Mouse (Mus musculus): ENCODE data around the gene Rilpl1. TPM values are rescaled to one million over a fixed set of nuclear protein-coding genes. Genes with fewer than 3 reads are reported as not detected.

The Rilpl1 gene
- polyA plus RNA-seq, 1 experiment from 2014 or later: 11.8 TPM

DNA sequence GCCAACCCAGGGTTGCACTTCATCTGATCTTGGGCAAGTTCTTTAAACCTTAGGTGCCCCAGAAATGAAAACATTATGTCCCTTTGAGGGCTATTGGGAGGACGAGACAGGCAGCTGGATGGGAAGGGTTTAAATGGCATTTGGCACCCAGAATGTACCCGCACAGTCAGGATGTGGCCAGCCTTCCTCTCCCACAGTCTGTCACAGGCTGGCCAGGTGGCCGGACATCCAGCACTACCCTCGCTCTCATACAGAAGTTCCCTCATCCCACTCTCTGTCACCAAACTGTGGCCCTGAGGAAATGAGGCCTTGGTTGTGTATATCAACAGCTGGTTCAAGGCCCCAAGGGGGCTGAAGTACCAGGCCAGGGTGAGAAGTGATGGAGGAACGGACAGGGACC lies 6.2 kb downstream of the Rilpl1 start:
- 96% methylated on average over 5 of the region's 5 CpGs for WGBS
- H3K27me3 ChIP-seq (replicated peaks): no peaks in the 10 kb centered on the region
- no peak for ATAC-seq (replicated peaks)
- peaks cover 20% of the 10 kb centered on the region for H3K4me1 ChIP-seq
- H3K9ac ChIP-seq: no peak overlapping the region
- H3K4me3 ChIP-seq: no peak overlapping the region
- H3K27ac ChIP-seq: no peak overlapping the region
- H3K36me3 ChIP-seq (replicated peaks): no peaks in the 10 kb centered on the region
- H3K9me3 ChIP-seq: no peaks in the 10 kb centered on the region
- no peak overlapping the region for H3K4me2 ChIP-seq

DNA sequence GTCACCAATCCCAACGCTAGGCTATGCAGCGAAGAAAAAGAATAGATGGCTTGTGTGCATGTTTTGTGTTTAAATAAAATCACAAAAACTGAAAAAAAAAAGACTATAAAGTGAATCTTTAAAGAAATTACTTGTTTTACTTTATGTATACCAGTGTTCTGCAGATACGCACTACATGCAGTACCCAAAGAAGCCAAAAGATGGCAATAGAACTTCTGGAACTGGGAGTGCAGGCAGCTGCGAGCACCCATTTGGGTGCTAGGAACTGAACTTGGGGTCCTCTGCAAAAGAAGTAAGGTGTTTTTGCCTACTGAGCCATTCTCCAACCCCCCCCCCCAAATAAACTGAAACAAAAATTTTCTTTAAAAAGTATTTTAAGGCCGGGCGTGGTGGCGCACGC lies 8.2 kb downstream of the Rilpl1 start:
- H3K27ac ChIP-seq: no peak overlapping the region
- H3K36me3 ChIP-seq (replicated peaks): no peaks in the 10 kb centered on the region
- WGBS: 97% methylated on average over 8 of the region's 8 CpGs

DNA sequence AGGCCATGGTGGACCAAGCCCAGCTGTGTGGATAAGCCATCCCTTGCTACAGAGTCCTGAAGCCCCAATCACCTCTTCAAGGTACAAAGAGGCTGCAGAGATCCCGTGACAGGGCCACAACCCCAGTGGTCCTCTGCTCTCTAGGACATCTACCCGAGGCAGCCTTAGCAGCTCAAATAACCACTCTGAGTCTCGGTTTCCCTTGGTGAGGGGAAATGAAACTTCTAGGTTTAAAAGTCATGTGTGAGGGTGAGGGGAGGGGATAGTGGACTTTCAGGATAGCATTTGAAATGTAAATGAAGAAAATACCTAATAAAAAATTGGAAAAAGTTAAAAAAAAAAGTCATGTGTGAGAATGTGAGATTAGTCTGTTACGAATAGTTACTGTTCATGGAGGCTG lies 9.6 kb downstream of the Rilpl1 start:
- no peak for ATAC-seq (replicated peaks)
- no peak overlapping the region for H3K27ac ChIP-seq
- H3K36me3 ChIP-seq (replicated peaks): no peaks in the 10 kb centered on the region
- H3K4me2 ChIP-seq: no peak overlapping the region
- no peaks in the 10 kb centered on the region for H3K9me3 ChIP-seq
- no peaks in the 10 kb centered on the region for H3K27me3 ChIP-seq (replicated peaks)
- no peak overlapping the region for H3K4me3 ChIP-seq
- no peaks in the 10 kb centered on the region for H3K4me1 ChIP-seq
- no peak overlapping the region for H3K9ac ChIP-seq
- WGBS: 93% methylated on average over 4 of the region's 4 CpGs

More for the DNA sequence above, 8.2 kb downstream of the Rilpl1 start:
- Histone ChIP-seq H3K9ac (no peak overlapping the region), H3K4me3 (no peak overlapping the region), H3K9me3 (no peaks in the 10 kb centered on the region), H3K27me3 (replicated peaks) (no peaks in the 10 kb centered on the region), H3K4me2 (no peak overlapping the region), H3K4me1 (peaks cover under 1% of the 10 kb centered on the region; the same call in 1 of the 2 replicates)
- ATAC-seq (replicated peaks): no peak

DNA sequence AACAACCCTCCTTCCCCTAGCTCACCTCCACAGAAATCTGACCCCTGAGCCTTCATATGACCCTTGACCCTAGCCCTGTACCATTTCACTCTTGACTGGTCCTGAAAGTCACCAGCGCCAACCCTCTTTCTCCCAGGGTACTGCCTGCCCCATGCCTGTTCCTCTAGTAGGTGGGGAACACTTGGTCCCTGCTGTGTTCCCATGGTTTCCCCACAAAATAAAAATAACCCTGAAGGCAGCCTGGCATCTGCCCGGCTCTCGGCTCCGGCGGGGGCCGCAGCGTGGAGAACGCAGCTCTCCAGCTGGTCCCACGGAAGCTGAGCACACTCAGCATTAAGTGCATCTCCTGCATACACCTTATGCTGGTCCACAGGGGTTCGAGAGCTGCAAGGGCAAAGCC lies 12.5 kb downstream of the Rilpl1 start:
- H3K27ac ChIP-seq: no peak overlapping the region
- WGBS: 51% methylated on average over 10 of the region's 10 CpGs
- H3K4me2 ChIP-seq: no peak overlapping the region
- ATAC-seq (replicated peaks): no peak
- no peaks in the 10 kb centered on the region for H3K4me1 ChIP-seq
- H3K27me3 ChIP-seq (replicated peaks): no peaks in the 10 kb centered on the region
- no peaks in the 10 kb centered on the region for H3K9me3 ChIP-seq
- H3K9ac ChIP-seq: no peak overlapping the region
- H3K4me3 ChIP-seq: no peak overlapping the region
- 0 out of 2 replicates have a peak, but pooled peaks cover 7% of the 10 kb centered on the region for H3K36me3 ChIP-seq (replicated peaks)

DNA sequence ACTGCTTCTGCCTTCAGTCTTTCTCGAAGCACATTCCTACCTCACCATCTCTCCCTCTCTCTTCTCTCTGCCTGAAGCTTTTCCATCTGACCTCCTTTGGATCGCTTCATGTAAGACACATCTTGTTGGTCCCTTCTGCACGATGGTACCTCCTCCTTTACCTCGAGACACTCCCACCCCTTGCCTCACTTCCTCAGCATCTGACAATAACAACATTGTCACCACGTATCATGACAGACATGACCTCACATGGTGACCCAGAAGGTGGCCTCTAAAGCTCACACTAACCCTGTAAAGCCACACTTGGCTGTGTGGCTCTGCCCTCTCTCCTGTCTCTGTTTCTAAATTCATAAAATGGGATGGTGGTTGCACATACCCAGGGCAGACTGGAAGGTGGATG lies 15.4 kb downstream of the Rilpl1 start:
- Histone ChIP-seq H3K4me1 (no peaks in the 10 kb centered on the region), H3K27me3 (replicated peaks) (no peaks in the 10 kb centered on the region), H3K4me3 (no peak overlapping the region), H3K36me3 (replicated peaks) (peaks cover 16% of the 10 kb centered on the region), H3K27ac (no peak overlapping the region), H3K9me3 (no peaks in the 10 kb centered on the region), H3K9ac (no peak overlapping the region), H3K4me2 (no peak overlapping the region)
- 75% methylated on average over 5 of the region's 5 CpGs for WGBS
- no peak for ATAC-seq (replicated peaks)

DNA sequence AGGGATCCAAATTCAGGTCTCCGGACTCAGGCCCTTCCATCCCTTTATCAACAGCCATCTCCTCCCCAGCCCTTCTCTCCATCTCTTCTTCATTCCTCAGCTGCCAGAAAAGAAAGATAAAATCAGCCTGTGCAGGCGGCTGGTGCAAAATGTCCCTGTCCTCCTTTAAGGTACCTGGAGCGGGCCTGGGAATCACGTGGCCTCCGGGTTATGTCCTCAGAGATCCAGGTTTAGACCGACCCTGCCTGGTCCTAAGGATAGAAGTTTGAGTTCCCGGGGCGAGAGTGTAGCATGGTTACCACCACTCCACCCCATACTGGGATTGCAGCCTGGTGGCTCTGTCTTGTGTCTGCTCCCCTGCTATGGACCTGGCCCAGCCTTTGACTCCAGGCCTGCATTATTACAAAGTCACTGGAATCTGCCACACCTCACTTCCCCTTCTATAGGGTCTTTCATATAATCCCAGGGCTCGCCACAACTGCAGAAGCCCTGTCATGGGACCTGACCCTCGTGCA lies 20.6 kb downstream of the Rilpl1 start:
- H3K27ac ChIP-seq: no peak overlapping the region
- no peak overlapping the region for H3K9ac ChIP-seq
- no peak overlapping the region for H3K4me3 ChIP-seq
- H3K27me3 ChIP-seq (replicated peaks): no peaks in the 10 kb centered on the region
- no peak overlapping the region for H3K4me2 ChIP-seq
- WGBS: 87% methylated on average over 10 of the region's 10 CpGs
- ATAC-seq (replicated peaks): no peak
- peaks cover 16% of the 10 kb centered on the region for H3K36me3 ChIP-seq (replicated peaks)
- H3K4me1 ChIP-seq: no peaks in the 10 kb centered on the region
- no peaks in the 10 kb centered on the region for H3K9me3 ChIP-seq

DNA sequence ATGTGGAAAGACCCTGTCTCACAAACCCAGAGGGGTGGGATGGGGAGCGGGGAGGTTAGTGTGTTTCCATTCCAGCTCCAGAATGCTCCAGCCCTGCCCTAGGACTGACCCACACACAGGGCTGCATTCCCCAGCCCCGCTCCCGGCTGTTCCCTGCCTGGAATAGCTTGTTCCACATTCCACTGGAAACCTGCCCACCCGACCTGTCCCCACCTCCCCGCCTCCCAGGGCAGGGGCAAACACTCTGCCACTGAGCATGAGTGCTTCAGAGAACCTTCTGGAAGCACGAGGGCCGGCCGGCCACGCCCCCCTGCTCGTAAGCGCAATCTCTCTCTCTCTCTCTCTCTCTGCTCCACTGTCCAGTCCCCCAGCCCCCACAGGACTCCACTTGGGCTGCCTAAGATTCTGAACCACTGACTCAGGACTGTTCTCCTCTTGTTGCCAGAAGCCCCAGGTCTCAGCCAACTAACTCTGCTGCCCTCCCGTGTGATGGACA lies 21.4 kb downstream of the Rilpl1 start:
- Histone ChIP-seq H3K27ac (no peak overlapping the region), H3K9me3 (no peaks in the 10 kb centered on the region), H3K4me2 (no peak overlapping the region), H3K36me3 (replicated peaks) (peaks cover 16% of the 10 kb centered on the region), H3K27me3 (replicated peaks) (no peaks in the 10 kb centered on the region), H3K4me3 (no peak overlapping the region), H3K9ac (no peak overlapping the region), H3K4me1 (no peaks in the 10 kb centered on the region)
- WGBS: 84% methylated on average over 12 of the region's 12 CpGs
- ATAC-seq (replicated peaks): no peak

DNA sequence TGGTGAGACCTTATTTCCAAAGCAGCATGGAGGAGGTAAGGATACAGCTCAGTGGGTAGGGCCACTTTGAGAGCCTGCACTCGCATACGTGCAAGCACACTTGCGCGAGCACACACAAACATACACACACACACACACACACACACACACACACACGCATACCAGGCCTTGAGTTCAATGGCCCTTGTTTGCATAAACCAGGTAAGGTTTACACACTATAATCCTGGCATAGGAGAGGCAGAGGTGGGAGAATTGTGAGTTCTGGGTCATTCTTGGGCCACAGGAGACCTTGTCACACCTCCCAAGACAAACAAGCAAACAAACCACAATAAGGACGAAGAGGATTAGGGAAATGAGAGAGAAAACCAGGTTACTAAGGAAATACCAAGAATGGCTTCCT lies 22.0 kb downstream of the Rilpl1 start:
- Histone ChIP-seq H3K9ac (no peak overlapping the region), H3K27me3 (replicated peaks) (no peaks in the 10 kb centered on the region), H3K9me3 (no peaks in the 10 kb centered on the region), H3K36me3 (replicated peaks) (peaks cover 12% of the 10 kb centered on the region), H3K27ac (no peak overlapping the region), H3K4me1 (no peaks in the 10 kb centered on the region), H3K4me2 (no peak overlapping the region), H3K4me3 (no peak overlapping the region)
- no peak for ATAC-seq (replicated peaks)
- WGBS: 98% methylated on average over 6 of the region's 6 CpGs

DNA sequence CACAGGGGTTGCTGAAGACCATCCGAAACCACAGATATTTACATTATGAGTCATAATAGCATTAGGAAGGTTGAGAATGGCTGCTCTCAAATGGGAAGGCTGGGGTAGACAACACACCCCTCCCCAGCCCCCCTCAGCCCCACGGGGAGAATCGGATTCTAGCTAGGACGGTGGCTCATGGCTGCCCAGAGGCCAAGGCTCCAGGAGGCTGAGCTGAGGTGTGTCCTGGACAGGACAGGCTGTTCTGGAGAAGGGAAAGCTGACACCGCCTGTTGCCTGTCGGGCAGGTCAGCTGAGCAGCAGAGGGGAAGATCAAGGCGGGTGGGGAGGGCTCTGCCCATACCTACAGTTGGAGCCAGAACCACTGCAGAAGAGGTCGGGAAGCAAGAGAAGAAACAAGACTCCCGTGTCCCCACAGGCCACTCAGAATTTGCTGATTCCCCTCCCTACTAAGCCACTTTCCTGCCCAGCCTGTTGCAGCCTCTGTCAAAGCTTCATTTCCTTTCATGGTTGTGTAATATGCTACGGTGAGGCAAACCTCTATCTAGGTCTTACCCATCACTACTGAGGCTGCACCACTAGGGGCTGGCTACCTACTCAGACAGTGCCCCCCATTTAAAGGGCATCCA lies 24.3 kb downstream of the Rilpl1 start:
- WGBS: 77% methylated on average over 10 of the region's 10 CpGs
- Histone ChIP-seq H3K36me3 (replicated peaks) (no peaks in the 10 kb centered on the region), H3K4me3 (no peak overlapping the region), H3K9me3 (no peaks in the 10 kb centered on the region), H3K9ac (no peak overlapping the region), H3K4me1 (no peaks in the 10 kb centered on the region), H3K27me3 (replicated peaks) (no peaks in the 10 kb centered on the region), H3K27ac (no peak overlapping the region), H3K4me2 (no peak overlapping the region)
- ATAC-seq (replicated peaks): no peak

DNA sequence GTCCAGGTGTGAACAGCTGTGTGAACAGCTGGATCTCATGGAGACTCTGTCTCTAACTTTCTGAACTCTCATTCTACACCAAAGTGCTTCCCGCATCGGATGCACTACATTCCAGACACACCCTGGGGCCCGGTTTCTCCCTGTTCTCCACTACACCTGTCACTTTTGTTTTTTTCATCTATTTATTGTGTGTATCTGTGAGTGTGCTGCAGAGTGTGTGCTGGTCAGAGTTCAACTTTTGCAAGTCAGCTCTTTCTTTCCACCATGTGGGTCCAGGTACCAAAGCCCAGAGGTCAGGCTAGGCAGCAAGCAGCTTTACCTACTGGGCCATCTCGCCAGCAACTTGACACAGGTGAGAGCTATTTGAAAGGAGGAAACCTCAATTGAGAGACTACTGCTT lies 26.0 kb downstream of the Rilpl1 start:
- no peak for ATAC-seq (replicated peaks)
- H3K9me3 ChIP-seq: no peaks in the 10 kb centered on the region
- H3K4me3 ChIP-seq: no peak overlapping the region

DNA sequence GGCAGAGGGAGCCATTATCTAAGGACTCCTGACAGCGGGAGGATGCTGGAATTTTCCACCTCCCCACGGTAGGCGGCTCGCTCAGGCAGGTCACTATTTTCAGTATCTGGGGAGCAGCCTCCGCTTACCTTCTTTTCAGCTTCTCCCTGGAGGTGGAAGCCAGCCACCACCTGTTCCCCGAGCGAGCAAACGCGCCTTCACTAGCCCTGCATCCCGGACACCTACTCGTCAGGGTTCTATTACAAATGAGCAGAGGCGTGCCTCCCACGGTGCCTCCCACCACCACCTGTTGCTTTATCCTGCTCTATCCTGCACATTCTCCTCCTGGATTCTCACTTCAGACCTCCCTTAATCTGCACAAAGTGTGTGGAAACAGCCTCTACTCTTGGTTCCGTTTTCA lies 27.4 kb downstream of the Rilpl1 start:
- no peak overlapping the region for H3K9ac ChIP-seq
- H3K27me3 ChIP-seq (replicated peaks): no peaks in the 10 kb centered on the region
- H3K36me3 ChIP-seq (replicated peaks): no peaks in the 10 kb centered on the region
- no peak overlapping the region for H3K4me3 ChIP-seq
- H3K27ac ChIP-seq: no peak overlapping the region
- H3K4me1 ChIP-seq: no peaks in the 10 kb centered on the region
- H3K4me2 ChIP-seq: no peak overlapping the region
- WGBS: 57% methylated on average over 14 of the region's 14 CpGs
- ATAC-seq (replicated peaks): no peak
- H3K9me3 ChIP-seq: no peaks in the 10 kb centered on the region

More for the DNA sequence above, 26.0 kb downstream of the Rilpl1 start:
- no peaks in the 10 kb centered on the region for H3K27me3 ChIP-seq (replicated peaks)
- no peak overlapping the region for H3K27ac ChIP-seq
- no peak overlapping the region for H3K4me2 ChIP-seq
- no peak overlapping the region for H3K9ac ChIP-seq
- H3K36me3 ChIP-seq (replicated peaks): no peaks in the 10 kb centered on the region
- no peaks in the 10 kb centered on the region for H3K4me1 ChIP-seq
- 96% methylated on average over 4 of the region's 4 CpGs for WGBS

DNA sequence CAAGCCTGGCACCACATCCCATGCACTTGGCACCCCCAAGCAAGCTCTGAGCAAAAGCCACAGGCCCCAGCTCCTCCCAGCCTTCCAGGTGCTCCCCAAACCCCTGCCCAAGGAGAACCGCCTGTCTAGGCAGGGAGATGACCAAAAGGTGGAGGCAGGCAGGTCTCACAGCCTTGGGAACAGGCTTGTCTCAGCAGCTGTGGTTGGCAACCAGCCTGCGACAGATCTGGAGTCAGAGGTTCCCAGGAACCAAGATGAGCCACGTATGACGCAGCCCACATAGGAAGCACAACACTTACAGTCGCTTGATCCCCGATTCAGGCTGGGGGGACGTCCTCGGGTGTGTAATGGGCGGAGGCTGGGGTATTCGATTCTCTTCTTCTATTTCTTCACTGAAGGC lies 29.6 kb downstream of the Rilpl1 start:
- Histone ChIP-seq H3K9ac (no peak overlapping the region), H3K36me3 (replicated peaks) (no peaks in the 10 kb centered on the region), H3K27me3 (replicated peaks) (no peaks in the 10 kb centered on the region), H3K4me2 (no peak overlapping the region), H3K9me3 (no peaks in the 10 kb centered on the region), H3K27ac (no peak overlapping the region), H3K4me3 (no peak overlapping the region), H3K4me1 (no peaks in the 10 kb centered on the region)
- WGBS: 96% methylated on average over 10 of the region's 10 CpGs
- no peak for ATAC-seq (replicated peaks)

DNA sequence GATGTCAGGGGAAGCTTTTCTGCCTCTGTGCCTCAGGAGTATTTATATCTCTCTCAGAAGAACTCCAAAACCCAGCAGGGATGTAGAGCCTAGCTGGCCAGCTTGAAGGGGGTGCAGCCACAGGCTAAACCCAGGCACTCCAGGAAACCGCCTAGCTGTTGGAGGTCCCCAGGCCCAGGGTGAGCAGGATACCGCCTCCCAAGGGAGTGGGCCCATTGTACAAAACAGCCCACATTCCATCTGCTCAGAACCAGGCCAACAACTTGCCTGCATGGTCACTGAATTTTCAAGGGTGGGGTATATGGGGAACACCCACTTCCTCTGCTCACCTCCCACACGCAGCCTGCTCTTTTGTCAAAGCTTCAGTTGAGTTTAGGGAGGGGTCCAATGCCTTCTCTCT lies 30.6 kb downstream of the Rilpl1 start:
- Histone ChIP-seq H3K4me1 (no peaks in the 10 kb centered on the region), H3K4me2 (no peak overlapping the region), H3K27me3 (replicated peaks) (no peaks in the 10 kb centered on the region), H3K9me3 (no peaks in the 10 kb centered on the region), H3K9ac (no peak overlapping the region), H3K4me3 (no peak overlapping the region), H3K36me3 (replicated peaks) (no peaks in the 10 kb centered on the region), H3K27ac (no peak overlapping the region)
- WGBS: 92% methylated on average over 3 of the region's 3 CpGs
- no peak for ATAC-seq (replicated peaks)
